Mouse (Mus musculus) bone marrow macrophage, adult 2 months (primary cell): ENCODE measurements around the gene Ncapg. TPM values are rescaled to one million over a fixed set of nuclear protein-coding genes. Genes with fewer than 3 reads are reported as not detected.

Experiments used
- H3K27ac ChIP-seq: 2 replicates; pipeline ENCODE4 v1.5.1; 2012; ENCODE audit warnings: low read depth, low read length; ENCODE audit not compliant: insufficient read depth
- H3K4me1 ChIP-seq: 2 replicates; pipeline ENCODE4 v1.6.1; 2012; ENCODE audit warnings: low read length; ENCODE audit not compliant: control insufficient read depth, insufficient read depth
- H3K4me3 ChIP-seq: 2 replicates; pipeline ENCODE4 v1.5.1; 2012; ENCODE audit warnings: mild to moderate bottlenecking, low read length, moderate library complexity; ENCODE audit not compliant: insufficient read depth
- CTCF ChIP-seq: IDR thresholded peaks from 2 replicates; pipeline ENCODE4 v1.5.1; 2012; ENCODE audit warnings: low read depth, mild to moderate bottlenecking, low read length, moderate library complexity
- POLR2A ChIP-seq: IDR thresholded peaks from 2 replicates; pipeline ENCODE4 v1.6.1; 2012; ENCODE audit warnings: mild to moderate bottlenecking, low read depth, low read length, borderline replicate concordance
- polyA plus RNA-seq: library from polyadenylated mRNA; stranded (reverse); fragments of >200 nt; gene quantifications from 2 replicates; pipeline ENCODE4 v1.2.4, GENCODE M21; 2012; ENCODE audit not compliant: missing spikeins, insufficient read depth, insufficient read length

The Ncapg gene
- polyA plus RNA-seq, 1 experiment = 28.6 TPM

GRCm38 (mm10) chr5:45686223-45686622 lies 16.5 kb downstream of the Ncapg start:
- H3K4me1 ChIP-seq = peaks cover 7% of the 10 kb centered on the region
- TF ChIP-seq POLR2A (no peak), CTCF (no peak)
- H3K4me3 ChIP-seq = no peak overlapping the region
- no peak overlapping the region for H3K27ac ChIP-seq

DNA sequence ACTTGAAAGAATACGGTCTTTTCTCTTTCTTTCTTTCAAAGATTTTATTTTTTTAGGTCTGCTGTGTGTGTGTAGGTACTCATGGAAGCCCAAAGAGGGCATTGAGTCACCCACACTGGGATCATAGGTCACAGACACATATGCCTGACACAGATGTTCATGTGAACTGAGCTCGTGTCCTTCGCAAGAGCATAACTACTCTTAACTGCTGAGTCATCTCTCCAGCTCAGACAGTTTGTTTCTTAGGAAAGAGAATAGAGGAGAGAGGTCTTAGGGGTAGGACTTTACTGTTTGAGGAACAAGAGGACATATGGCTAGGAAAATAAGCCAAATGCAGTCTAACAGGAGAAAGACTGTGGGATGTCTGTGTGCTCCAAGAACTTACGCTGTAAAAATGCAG lies 19.4 kb downstream of the Ncapg start:
- Histone ChIP-seq H3K4me3 (no peak overlapping the region), H3K27ac (no peak overlapping the region), H3K4me1 (peaks cover 7% of the 10 kb centered on the region)
- TF ChIP-seq CTCF (no peak), POLR2A (no peak)

DNA sequence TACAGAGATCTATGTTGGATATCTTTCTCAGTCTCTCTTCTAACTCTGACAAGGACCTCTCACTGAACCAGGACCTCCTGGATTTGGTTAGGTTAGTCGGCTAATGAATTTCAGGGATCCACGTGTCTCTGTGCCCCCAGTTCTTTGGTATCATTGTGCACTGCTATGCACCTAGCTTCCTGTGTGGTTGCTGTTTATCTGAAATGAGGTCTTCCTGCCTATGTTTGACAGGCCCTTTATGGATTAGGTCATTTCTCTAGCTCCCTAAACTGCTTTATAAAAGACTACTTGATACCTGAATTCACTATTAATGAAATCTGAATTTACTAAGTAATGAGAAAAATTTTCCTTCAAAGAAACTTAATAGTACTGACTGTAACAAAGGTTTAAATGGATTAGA lies 21.1 kb downstream of the Ncapg start:
- Histone ChIP-seq H3K27ac (no peak overlapping the region), H3K4me3 (no peak overlapping the region), H3K4me1 (peaks cover 7% of the 10 kb centered on the region)
- TF ChIP-seq POLR2A (no peak), CTCF (no peak)

DNA sequence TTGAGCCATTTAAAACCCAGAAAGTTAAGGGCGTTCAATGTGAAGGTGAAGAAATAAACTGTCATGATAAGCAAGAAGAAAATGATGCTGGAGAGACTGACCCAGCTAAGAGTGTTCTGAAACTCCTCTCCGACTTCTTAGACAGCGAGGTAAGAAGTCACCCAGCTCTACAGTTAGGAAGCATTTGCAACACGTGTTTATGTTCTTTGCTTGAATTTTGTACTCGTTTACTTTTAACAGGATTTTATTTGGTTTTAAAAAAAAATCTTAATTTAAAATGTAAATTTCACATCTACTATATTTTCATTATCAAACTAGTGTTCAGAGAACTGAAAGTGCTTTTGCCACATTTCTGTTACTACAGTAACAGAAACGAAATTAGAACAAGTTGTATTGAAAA lies 22.0 kb downstream of the Ncapg start:
- no peak overlapping the region for H3K4me3 ChIP-seq
- no peak for TF ChIP-seq CTCF
- no peak for TF ChIP-seq POLR2A
- peaks cover 7% of the 10 kb centered on the region for H3K4me1 ChIP-seq
- no peak overlapping the region for H3K27ac ChIP-seq

- Histone ChIP-seq H3K4me1 (peaks cover 6% of the 10 kb centered on the region; the same call in 1 of the 2 replicates), H3K4me3 (no peak overlapping the region), H3K27ac (no peak overlapping the region)
- TF ChIP-seq POLR2A = no peak
- no peak for TF ChIP-seq CTCF
Observed at GRCm38 (mm10) chr5:45706811-45707210, 37.1 kb downstream of the Ncapg start.

- no peak overlapping the region for H3K4me3 ChIP-seq
- H3K4me1 ChIP-seq = peaks cover 6% of the 10 kb centered on the region; the same call in 1 of the 2 replicates
- TF ChIP-seq POLR2A = no peak
- no peak for TF ChIP-seq CTCF
- no peak overlapping the region for H3K27ac ChIP-seq
Observed at GRCm38 (mm10) chr5:45709653-45710052, 39.9 kb downstream of the Ncapg start.

- no peak overlapping the region for H3K4me3 ChIP-seq
Observed at GRCm38 (mm10) chr5:45718848-45719488, 49.2 kb downstream of the Ncapg start.

GRCm38 (mm10) chr5:45733751-45734150 lies 64.0 kb downstream of the Ncapg start:
- no peaks in the 10 kb centered on the region for H3K4me1 ChIP-seq
- H3K4me3 ChIP-seq = no peak overlapping the region
- H3K27ac ChIP-seq = no peak overlapping the region
- TF ChIP-seq CTCF (no peak), POLR2A (no peak)

More at GRCm38 (mm10) chr5:45718848-45719488, 49.2 kb downstream of the Ncapg start:
- Histone ChIP-seq H3K27ac (peak overlapping the region; percentile 34; the same call in 1 of the 2 replicates), H3K4me1 (peaks cover 15% of the 10 kb centered on the region)
- TF ChIP-seq CTCF (no peak), POLR2A (no peak)

DNA sequence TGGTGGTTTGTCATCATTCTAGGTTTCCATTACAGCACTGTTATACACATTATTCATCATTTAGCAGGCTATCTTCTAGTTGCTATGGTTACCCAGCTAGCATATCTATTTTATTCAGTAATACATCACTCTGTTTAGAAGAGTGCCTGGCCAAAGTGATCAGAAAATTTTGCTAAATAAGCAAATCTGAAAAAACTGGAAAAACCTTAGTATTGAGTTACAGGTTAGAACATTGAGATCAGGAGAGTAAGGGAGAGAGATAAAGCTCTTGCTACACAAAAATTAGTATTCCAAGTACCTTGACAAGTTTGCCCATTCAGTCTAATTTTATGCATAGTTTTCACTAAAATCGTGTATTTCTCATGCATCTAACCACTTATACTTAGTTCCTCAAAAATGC lies 68.2 kb downstream of the Ncapg start:
- Histone ChIP-seq H3K4me3 (no peak overlapping the region), H3K4me1 (no peaks in the 10 kb centered on the region), H3K27ac (no peak overlapping the region)
- no peak for TF ChIP-seq POLR2A
- TF ChIP-seq CTCF = no peak

Other genes with a start within 250 kb of the Ncapg start
- 80.2 and 89.8 TPM in 2 replicates for gene Qdpr, start 219.7 kb upstream of the Ncapg start, polyA plus RNA-seq
- gene Clrn2, start 216.2 kb upstream of the Ncapg start, polyA plus RNA-seq = not detected in 2 replicates
- gene Lap3, start 176.5 kb upstream of the Ncapg start, polyA plus RNA-seq = 18.5 and 21.3 TPM in 2 replicates
- 93.2 and 93.3 TPM in 2 replicates for gene Med28, start 149.7 kb upstream of the Ncapg start, polyA plus RNA-seq
- not detected in 2 replicates for gene Fam184b, start 30.3 kb upstream of the Ncapg start, polyA plus RNA-seq
- gene Lcorl, start 187.7 kb downstream of the Ncapg start, polyA plus RNA-seq = 21.5 and 27.0 TPM in 2 replicates